Mouse (Mus musculus) erythroblast, embryonic 14.5 days (primary cell): ENCODE measurements around the gene Hmx3.

Experiments
- GATA1 ChIP-seq: IDR thresholded peaks from 2 replicates; pipeline ENCODE4 v1.6.1; 2012; ENCODE audit warnings: low read length, inconsistent platforms, mixed read lengths
- TAL1 ChIP-seq: IDR thresholded peaks from 3 replicates; pipeline ENCODE4 v1.6.1; 2012; ENCODE audit warnings: low read length, inconsistent platforms, mixed read lengths

DNA sequence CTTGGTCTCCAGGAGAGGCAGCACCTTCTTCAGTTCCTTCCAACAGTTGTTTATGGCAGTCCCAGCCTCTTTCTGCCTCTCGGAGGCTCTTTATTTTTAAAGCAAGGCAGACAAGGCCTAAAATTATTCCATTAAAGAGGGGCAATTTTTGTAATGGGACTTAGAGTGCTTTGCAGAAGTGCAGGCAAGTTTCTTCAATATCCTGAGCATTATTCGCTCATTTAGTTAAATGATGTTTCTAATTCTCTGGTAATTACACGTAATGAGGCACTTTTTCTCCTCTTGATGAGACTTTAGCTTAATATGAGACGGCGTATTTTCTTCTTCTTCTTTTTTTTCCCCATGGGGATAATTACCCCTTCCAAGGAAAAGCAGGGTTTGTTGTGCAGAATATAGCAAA is 42.9 kb downstream of the Hmx3 start:
- TF ChIP-seq GATA1, result no peak
- TF ChIP-seq TAL1, result no peak
